Mouse (Mus musculus) heart, embryonic 16.5 days (tissue): ENCODE measurements at regions not wholly inside any gene's neighbourhood (a gene's known extent, or its start where the extent isn't known, plus 50 kb on each side); places are given as distances from the start of the nearest gene placed in this dataset.

Experiments used
- ATAC-seq: fragments of 200-750 bp; cut with Nextera tagmentation; replicated peaks from 2 replicates; pipeline ENCODE4 v1.8.0; 2017; ENCODE audit warnings: moderate number of reproducible peaks; ENCODE audit not compliant: insufficient read depth, low FRiP score; ENCODE audit errors: extremely low read depth
- H3K27ac ChIP-seq: fragments of 300-500 bp; sonication (generic); 2 replicates; pipeline ENCODE4 v1.5.1; 2014; ENCODE audit warnings: mild to moderate bottlenecking, low read length, control low read depth, moderate library complexity
- H3K27me3 ChIP-seq: fragments of 300-500 bp; sonication (generic); 2 replicates; pipeline ENCODE4 v1.6.1; 2014; ENCODE audit warnings: low read length, mixed read lengths; ENCODE audit not compliant: control insufficient read depth, insufficient read depth
- H3K36me3 ChIP-seq: fragments of 300-500 bp; sonication (generic); 2 replicates; pipeline ENCODE4 v1.6.1; 2014; ENCODE audit not compliant: control insufficient read depth, insufficient read depth
- H3K4me1 ChIP-seq: fragments of 300-500 bp; sonication (generic); 2 replicates; pipeline ENCODE4 v1.6.1; 2014; ENCODE audit warnings: low read length, mixed read lengths; ENCODE audit not compliant: control insufficient read depth, insufficient read depth
- H3K4me2 ChIP-seq: fragments of 300-500 bp; sonication (generic); 2 replicates; pipeline ENCODE4 v1.6.1; 2014; ENCODE audit warnings: low read depth, mild to moderate bottlenecking, control low read depth, low read length
- H3K4me3 ChIP-seq: fragments of 300-500 bp; sonication (generic); 2 replicates; pipeline ENCODE4 v1.5.1; 2014; ENCODE audit warnings: mild to moderate bottlenecking, control low read depth, low read length
- H3K9ac ChIP-seq: fragments of 300-500 bp; sonication (generic); 2 replicates; pipeline ENCODE4 v1.6.1; 2014; ENCODE audit warnings: low read length, control low read depth
- H3K9me3 ChIP-seq: fragments of 300-500 bp; sonication (generic); replicated peaks from 2 replicates; pipeline ENCODE4 v1.6.1; 2016; ENCODE audit warnings: low read length; ENCODE audit not compliant: control insufficient read depth
- WGBS: fragments of 180-500 bp; shearing (Covaris S2); extraction: QIAGEN DNeasy Blood & Tissue Kit; methylation state at CpG from one replicate; pipeline ENCODE4 v1.1.7; 2014; 5-methylcytosine and 5-hydroxymethylcytosine counted together

DNA sequence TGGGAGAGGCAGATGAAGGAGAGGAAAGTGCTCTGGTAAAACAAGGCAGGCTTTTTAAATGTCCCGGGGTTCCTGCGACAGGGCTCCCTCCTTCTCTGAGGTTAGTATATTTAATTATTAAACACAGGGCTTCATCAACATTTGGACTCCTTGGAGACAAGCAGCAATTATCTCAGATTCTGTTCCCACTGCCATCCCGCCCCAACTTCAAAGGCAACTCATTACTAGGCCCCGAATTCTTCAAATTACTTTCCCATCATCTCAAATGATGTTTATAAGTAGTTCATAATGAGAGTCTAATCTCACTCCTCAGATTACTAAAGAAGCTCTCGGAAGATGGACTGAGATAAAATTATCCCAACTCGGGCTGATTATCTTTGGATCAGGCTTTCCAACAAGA lies 215.1 kb downstream of the Enc1 start:
- Histone ChIP-seq H3K4me3 (no peak overlapping the region), H3K4me1 (0 out of 2 replicates have a peak, but pooled peaks cover 5% of the 10 kb centered on the region), H3K9ac (no peak overlapping the region), H3K4me2 (no peak overlapping the region), H3K27ac (no peak overlapping the region), H3K27me3 (no peaks in the 10 kb centered on the region), H3K9me3 (no peaks in the 10 kb centered on the region), H3K36me3 (no peaks in the 10 kb centered on the region)
- no peak for ATAC-seq
- 62% methylated on average over 6 of the region's 6 CpGs for WGBS

DNA sequence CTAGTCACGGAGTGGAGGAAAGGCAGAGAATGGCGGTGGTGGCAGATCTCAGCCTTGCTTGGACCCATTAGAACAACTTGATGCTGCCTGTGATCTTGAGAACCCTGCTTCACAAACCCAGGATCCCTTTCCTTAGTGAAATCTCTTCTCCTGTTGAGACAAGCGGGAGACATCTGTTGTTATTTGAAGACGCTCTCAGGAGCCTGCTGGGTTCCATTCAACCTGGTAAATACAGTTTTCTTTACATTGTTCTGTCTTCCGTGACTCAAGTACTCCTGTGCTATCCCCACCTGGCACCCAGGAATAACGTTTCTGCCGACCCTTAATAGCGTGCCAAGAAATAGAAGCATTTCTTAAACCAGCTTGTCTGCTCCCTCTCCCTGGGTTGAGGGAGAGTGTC lies 213.8 kb downstream of the Enc1 start:
- Histone ChIP-seq H3K4me1 (peaks cover 11% of the 10 kb centered on the region), H3K27ac (no peak overlapping the region), H3K27me3 (no peaks in the 10 kb centered on the region), H3K9me3 (no peaks in the 10 kb centered on the region), H3K36me3 (no peaks in the 10 kb centered on the region), H3K4me3 (no peak overlapping the region), H3K4me2 (no peak overlapping the region), H3K9ac (no peak overlapping the region)
- no peak for ATAC-seq
- 81% methylated on average over 8 of the region's 8 CpGs for WGBS

DNA sequence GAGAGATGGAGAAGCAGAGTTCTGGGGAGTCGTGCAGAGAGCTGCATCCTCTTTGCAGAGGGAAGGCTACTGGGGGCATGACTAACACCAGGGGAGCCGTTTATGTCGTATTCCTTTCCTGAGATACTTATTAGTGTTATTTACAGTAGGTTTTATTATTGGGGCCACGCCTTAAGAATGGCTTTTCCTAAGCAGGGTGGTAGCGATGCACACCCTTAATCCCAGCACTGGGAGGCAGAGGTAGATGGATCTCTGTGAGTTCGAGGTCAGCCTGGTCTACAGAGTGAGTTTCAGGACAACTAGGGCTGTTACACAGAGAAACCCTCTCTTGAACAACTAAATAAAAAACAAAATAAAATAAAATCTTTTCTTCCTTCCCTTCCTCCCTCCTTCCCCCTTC lies 212.6 kb downstream of the Enc1 start:
- no peak overlapping the region for H3K27ac ChIP-seq
- H3K4me2 ChIP-seq, result no peak overlapping the region
- H3K9ac ChIP-seq, result no peak overlapping the region
- WGBS, result 53% methylated on average over 6 of the region's 6 CpGs
- H3K4me1 ChIP-seq, result peaks cover 13% of the 10 kb centered on the region
- H3K9me3 ChIP-seq, result no peaks in the 10 kb centered on the region
- ATAC-seq, result no peak
- H3K4me3 ChIP-seq, result no peak overlapping the region
- H3K27me3 ChIP-seq, result no peaks in the 10 kb centered on the region
- H3K36me3 ChIP-seq, result no peaks in the 10 kb centered on the region

DNA sequence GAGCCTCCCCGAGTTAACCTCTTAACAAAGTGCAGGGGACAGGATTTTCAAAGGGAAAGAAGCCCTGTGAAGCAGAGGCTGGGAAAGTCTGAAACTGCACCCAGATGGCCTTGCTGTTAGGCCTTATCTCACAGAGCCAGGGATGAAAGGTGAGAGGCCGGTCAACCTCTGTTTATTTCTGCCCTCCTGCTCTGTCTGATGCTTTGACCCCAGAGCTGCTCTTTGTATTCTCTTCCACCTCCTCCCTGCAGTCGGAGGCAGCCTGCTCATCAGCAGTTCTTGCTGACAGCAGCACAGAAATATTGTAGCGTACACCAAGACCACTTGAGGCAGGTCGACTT lies 212.2 kb downstream of the Enc1 start:
- H3K36me3 ChIP-seq, result no peaks in the 10 kb centered on the region
- H3K9ac ChIP-seq, result no peak overlapping the region
- no peak overlapping the region for H3K4me3 ChIP-seq
- H3K4me2 ChIP-seq, result no peak overlapping the region
- no peaks in the 10 kb centered on the region for H3K27me3 ChIP-seq
- no peak overlapping the region for H3K27ac ChIP-seq
- WGBS, result 23% methylated on average over 5 of the region's 5 CpGs
- H3K4me1 ChIP-seq, result peaks cover 13% of the 10 kb centered on the region
- no peaks in the 10 kb centered on the region for H3K9me3 ChIP-seq
- no peak; the same call in 1 of the 2 replicates for ATAC-seq

- Histone ChIP-seq H3K27ac (no peak overlapping the region), H3K9me3 (no peaks in the 10 kb centered on the region), H3K4me1 (peaks cover 13% of the 10 kb centered on the region), H3K4me2 (no peak overlapping the region), H3K27me3 (no peaks in the 10 kb centered on the region), H3K9ac (no peak overlapping the region), H3K36me3 (no peaks in the 10 kb centered on the region), H3K4me3 (no peak overlapping the region)
- ATAC-seq, result no peak
- WGBS, result 38% methylated on average over 11 of the region's 11 CpGs
Observed at GRCm38 (mm10) chr13:97452386-97453089, 211.6 kb downstream of the Enc1 start.

DNA sequence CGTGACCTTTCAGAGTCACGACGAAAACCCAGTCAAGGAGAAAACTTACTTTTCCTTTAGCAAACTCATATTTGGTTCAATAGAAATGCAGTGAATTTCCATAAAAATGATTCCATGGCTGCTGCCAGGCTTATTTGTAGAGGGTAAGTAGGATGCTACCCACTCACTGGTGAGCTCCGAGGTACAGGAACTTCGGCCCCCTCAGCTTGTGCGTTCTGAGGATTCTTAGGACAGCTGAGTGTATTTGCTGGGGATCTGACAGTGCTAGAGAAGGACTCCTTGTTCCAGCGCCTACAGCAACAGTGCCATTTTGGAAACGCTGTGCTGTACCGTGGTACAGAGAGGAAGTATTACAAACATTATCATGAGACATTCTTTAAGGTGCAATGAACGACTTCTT lies 210.4 kb downstream of the Enc1 start:
- WGBS, result 61% methylated on average over 10 of the region's 10 CpGs
- Histone ChIP-seq H3K4me1 (peaks cover 13% of the 10 kb centered on the region), H3K4me2 (no peak overlapping the region), H3K9me3 (no peaks in the 10 kb centered on the region), H3K27me3 (no peaks in the 10 kb centered on the region), H3K9ac (no peak overlapping the region), H3K36me3 (no peaks in the 10 kb centered on the region), H3K4me3 (no peak overlapping the region), H3K27ac (no peak overlapping the region)
- no peak for ATAC-seq

GRCm38 (mm10) chr13:97448123-97448522 lies 207.2 kb downstream of the Enc1 start:
- H3K36me3 ChIP-seq, result no peaks in the 10 kb centered on the region
- no peak overlapping the region for H3K27ac ChIP-seq
- no peaks in the 10 kb centered on the region for H3K9me3 ChIP-seq
- H3K4me2 ChIP-seq, result no peak overlapping the region
- WGBS, result 89% methylated on average over 1 of the region's 1 CpGs
- ATAC-seq, result no peak
- no peak overlapping the region for H3K9ac ChIP-seq
- peaks cover 11% of the 10 kb centered on the region for H3K4me1 ChIP-seq
- H3K4me3 ChIP-seq, result no peak overlapping the region
- no peaks in the 10 kb centered on the region for H3K27me3 ChIP-seq

- WGBS, result 60% methylated on average over 14 of the region's 14 CpGs
- Histone ChIP-seq H3K9me3 (no peaks in the 10 kb centered on the region), H3K4me3 (no peak overlapping the region), H3K36me3 (no peaks in the 10 kb centered on the region), H3K4me1 (peaks cover 18% of the 10 kb centered on the region), H3K27ac (no peak overlapping the region), H3K4me2 (no peak overlapping the region), H3K9ac (no peak overlapping the region), H3K27me3 (peaks cover 3% of the 10 kb centered on the region; the same call in 1 of the 2 replicates)
- no peak for ATAC-seq
Observed at GRCm38 (mm10) chr13:97443731-97444428, 203.0 kb downstream of the Enc1 start.

DNA sequence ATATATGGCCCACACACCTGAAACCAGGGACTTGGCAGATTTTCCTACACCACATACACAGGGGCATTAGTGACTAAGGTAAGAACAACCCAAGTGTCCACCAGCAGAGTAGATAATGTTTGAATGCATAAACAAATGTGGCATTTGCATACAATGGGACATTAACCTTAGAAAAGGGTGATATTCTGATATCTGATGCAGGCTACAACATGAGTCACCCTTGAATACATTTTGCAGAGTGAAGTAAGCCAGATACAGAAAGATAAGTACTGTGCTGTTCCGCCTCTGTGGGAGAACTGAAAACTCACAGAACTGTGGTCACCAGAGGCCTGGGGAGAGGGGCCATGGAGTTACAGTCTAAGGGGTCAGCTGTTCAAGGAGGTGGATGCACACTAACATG lies 201.9 kb downstream of the Enc1 start:
- no peak overlapping the region for H3K4me3 ChIP-seq
- H3K36me3 ChIP-seq, result no peaks in the 10 kb centered on the region
- WGBS, result 62% methylated on average over 1 of the region's 1 CpGs
- H3K4me1 ChIP-seq, result peaks cover 20% of the 10 kb centered on the region
- H3K9ac ChIP-seq, result no peak overlapping the region
- no peak for ATAC-seq
- H3K4me2 ChIP-seq, result peak overlapping the region; percentile 26
- no peaks in the 10 kb centered on the region for H3K9me3 ChIP-seq
- H3K27me3 ChIP-seq, result peaks cover 6% of the 10 kb centered on the region; the same call in 1 of the 2 replicates
- H3K27ac ChIP-seq, result peak overlapping the region; percentile 44; the same call in 1 of the 2 replicates
